Mouse (Mus musculus): ENCODE measurements at regions not wholly inside any gene's neighbourhood (a gene's known extent, or its start where the extent isn't known, plus 50 kb on each side); places are given as distances from the start of the nearest gene placed in this dataset.

- DNase-seq: no peak
- intact Hi-C loops (cut with DNase I): no loop called here
Measured at GRCm38 (mm10) chr5:90706350-90706749, 52.8 kb upstream of the Cxcl5 start.

DNA sequence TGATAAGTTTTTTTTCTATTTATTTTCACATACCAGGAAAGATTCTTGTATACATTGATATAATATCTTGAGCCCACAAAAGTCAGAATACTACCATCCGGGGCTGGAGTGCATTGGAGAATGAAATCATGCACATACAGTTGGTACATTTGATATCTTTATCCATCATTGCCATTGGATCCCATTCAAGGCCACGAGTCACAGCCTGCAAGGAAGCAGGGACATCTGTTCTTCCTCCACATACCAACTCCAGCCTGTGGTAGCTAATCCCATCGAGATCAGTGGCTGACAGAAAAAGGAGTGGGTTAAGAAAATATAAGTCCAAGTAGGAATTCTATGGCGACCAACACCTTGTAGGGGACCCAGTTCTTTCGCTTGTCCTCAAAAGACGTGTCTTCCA, 55.5 kb upstream of the Cxcl5 start:
- intact Hi-C loops (cut with DNase I): no loop called here
- no peak for DNase-seq

GRCm38 (mm10) chr5:90700178-90700577, 59.0 kb upstream of the Cxcl5 start:
- DNase-seq: no peak
- intact Hi-C loops (cut with DNase I): no loop called here

DNA sequence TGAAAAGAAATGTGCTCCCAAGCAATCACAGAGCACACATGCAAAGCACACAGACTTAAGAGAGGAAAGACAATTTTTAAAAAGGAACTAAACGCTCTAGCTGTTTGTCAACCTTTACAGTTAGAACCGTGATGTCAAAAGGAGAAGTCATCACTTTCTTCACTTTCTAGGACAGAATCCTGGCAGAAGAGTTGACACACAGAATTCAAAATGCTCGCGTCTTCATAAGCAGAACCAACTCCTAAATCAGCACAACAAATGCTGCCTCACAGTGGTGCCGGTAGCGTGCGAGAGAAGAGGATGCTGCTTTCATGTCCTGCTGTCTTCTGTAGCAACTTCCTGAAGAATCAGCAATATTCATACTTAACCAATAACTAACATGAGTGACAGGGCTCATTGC, 55.6 kb upstream of the Rassf6 start:
- DNase-seq: no peak
- intact Hi-C loops (cut with DNase I): no loop called here

- DNase-seq: peak; percentile 6 to 15
- intact Hi-C loops (cut with DNase I): no loop called here
Measured at GRCm38 (mm10) chr5:90694431-90694830, 54.0 kb upstream of the Rassf6 start.

DNA sequence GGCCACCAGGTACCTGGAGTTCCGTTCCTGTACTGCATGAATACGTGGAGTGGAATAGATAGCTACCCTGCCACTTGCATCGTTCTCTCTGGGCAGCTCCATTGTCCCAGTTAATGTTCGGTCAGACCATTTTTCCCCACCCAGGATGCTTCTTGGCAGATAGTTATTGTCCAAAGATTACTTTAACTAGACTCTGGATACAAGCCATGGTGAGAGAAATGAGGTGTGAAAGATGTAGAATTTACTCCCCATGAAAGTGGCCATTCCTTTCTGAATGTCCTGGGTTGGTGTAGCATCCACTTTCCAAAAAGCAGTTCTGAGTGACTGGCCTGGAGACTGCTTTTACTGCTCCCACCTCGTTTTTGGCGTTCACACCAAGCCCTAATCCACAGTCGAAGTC, 50.3 kb upstream of the Rassf6 start:
- intact Hi-C loops (cut with DNase I): no loop called here
- DNase-seq: no peak

All from heart, postnatal 36 days (tissue).